Mouse (Mus musculus) spleen, adult 2 months (tissue): ENCODE data around the gene G430095P16Rik.

Source experiments
- CTCF ChIP-seq: fragments of 200-500 bp; IDR thresholded peaks from 2 replicates; pipeline ENCODE4 v1.5.1; 2011; ENCODE audit warnings: mild to moderate bottlenecking, inconsistent platforms; ENCODE audit not compliant: insufficient read depth, insufficient read length, insufficient replicate concordance; ENCODE audit errors: extremely low read depth
- POLR2A ChIP-seq: fragments of 200-500 bp; IDR thresholded peaks from 2 replicates; pipeline ENCODE4 v1.6.1; 2011; ENCODE audit warnings: low read depth, low read length, inconsistent platforms

- TF ChIP-seq CTCF (no peak), POLR2A (no peak; the same call in 1 of the 2 replicates)
Observed at GRCm38 (mm10) chr8:84707267-84707883, 15.4 kb upstream of the G430095P16Rik start.
